Mouse (Mus musculus): ENCODE data around the gene Afap1l2.

DNA sequence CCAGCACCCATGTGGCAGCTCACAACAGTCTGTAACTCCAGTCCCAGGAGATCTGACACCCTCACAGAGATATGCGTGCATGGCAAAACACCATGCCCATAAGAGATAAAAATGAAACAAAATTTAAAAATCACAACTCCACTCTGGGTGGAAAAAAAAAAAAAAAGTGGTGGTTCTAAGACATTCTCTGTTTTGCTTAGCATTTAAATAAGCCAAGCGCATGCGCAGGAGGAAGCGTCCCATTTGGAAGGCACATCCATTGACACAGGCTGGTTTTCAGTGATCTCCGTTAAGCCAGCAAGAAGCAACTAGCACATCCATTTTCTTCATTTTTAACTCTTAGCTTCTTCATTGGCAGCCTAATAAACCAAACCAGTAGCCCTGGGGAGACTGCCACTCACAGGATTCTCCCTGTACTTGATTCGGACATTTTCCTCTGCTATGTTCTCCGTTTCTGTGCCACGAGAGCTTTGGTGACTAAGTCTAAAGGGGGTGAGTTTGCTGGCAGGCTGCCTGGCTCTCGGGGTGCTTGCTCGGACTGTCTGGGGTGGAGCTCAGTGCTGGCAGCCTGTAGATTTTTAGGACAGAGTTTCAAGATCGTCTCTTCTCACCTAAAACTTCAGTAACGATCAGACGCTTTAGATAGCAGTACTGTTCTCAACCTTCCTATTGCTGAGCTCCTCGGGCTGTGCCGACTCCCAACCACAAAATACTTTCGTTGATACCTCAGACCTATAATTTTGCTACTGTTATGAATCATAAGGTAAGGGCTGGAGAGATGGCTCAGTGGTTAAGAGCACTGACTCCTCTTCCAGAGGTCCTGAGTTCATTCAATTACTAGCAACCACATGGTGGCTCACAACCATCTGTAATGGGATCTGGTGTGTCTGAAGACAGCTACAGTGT is 47.4 kb upstream of the Afap1l2 start:
- no peak for TF ChIP-seq GATA1 (IDR thresholded peaks at IDR 0.05; ENCODE audit: low read length)
- no peak for TF ChIP-seq TAL1 (IDR thresholded peaks at IDR 0.05; ENCODE audit: low read length)
